Mouse (Mus musculus): ENCODE results near the gene Ssh1. TPM values are rescaled to one million over a fixed set of nuclear protein-coding genes. Genes with fewer than 3 reads are reported as not detected.

Ssh1 gene
- polyA plus RNA-seq, 2 experiments, result 4.9 to 6.7 TPM

GRCm38 (mm10) chr5:113924608-113925007, 69.1 kb downstream of the Ssh1 start:
- TF ChIP-seq EP300 (IDR thresholded peaks at IDR 0.05; ENCODE audit: low read depth) (peak; percentile 61), CTCF (IDR thresholded peaks at IDR 0.05; ENCODE audit: low read depth) (no peak)
- DNase-seq (ENCODE audit: low read depth in 3 of 3, low spot score in 3 of 3), result no peak
- Histone ChIP-seq H3K4me2 (ENCODE audit: low read depth) (no peak overlapping the region), H3K9me3 (ENCODE audit: control insufficient read depth, low read length) (no peaks in the 10 kb centered on the region), H3K27ac (no peak overlapping the region), H3K4me1 (replicated peaks; ENCODE audit: control insufficient read depth in 2 of 2, insufficient read depth in 2 of 2, low read length in 1 of 2) (peaks cover 0 to 8% of the 10 kb centered on the region in 2 experiments; a peak in 2 of 4 replicates), H3K36me3 (replicated peaks; ENCODE audit: control insufficient read depth, insufficient read depth, low read depth) (no peaks in the 10 kb centered on the region), H3K9ac (replicated peaks) (no peak overlapping the region), H3K27me3 (ENCODE audit: control insufficient read depth, insufficient read depth, low read length) (no peaks in the 10 kb centered on the region), H3K4me3 (ENCODE audit: insufficient read depth in 1 of 2, low read depth in 2 of 2, low read length in 2 of 2) (no peak overlapping the region)
- WGBS (ENCODE audit: insufficient replicate concordance), result 18% methylated on average over 4 of the region's 4 CpGs
- ATAC-seq (ENCODE audit: insufficient read depth), result peak; percentile 68; the same call in 1 of the 2 replicates

- no peaks in the 10 kb centered on the region for H3K9me3 ChIP-seq (ENCODE audit: control insufficient read depth, low read length)
- ATAC-seq (ENCODE audit: insufficient read depth), result no peak
- no peak overlapping the region for H3K9ac ChIP-seq (replicated peaks)
- TF ChIP-seq CTCF (IDR thresholded peaks at IDR 0.05; ENCODE audit: low read depth) (no peak), EP300 (IDR thresholded peaks at IDR 0.05; ENCODE audit: low read depth) (no peak)
- H3K36me3 ChIP-seq (replicated peaks; ENCODE audit: control insufficient read depth, insufficient read depth, low read depth), result no peaks in the 10 kb centered on the region
- H3K27ac ChIP-seq, result no peak overlapping the region
- no peak for DNase-seq (ENCODE audit: low read depth in 3 of 3, low spot score in 3 of 3)
- H3K4me1 ChIP-seq (replicated peaks; ENCODE audit: control insufficient read depth in 2 of 2, insufficient read depth in 2 of 2, low read length in 1 of 2), result peaks cover 0 to 11% of the 10 kb centered on the region in 2 experiments; a peak in 2 of 4 replicates
- no peak overlapping the region for H3K4me2 ChIP-seq (ENCODE audit: low read depth)
- WGBS (ENCODE audit: insufficient replicate concordance), result 44% methylated on average over 6 of the region's 6 CpGs
- no peaks in the 10 kb centered on the region for H3K27me3 ChIP-seq (ENCODE audit: control insufficient read depth, insufficient read depth, low read length)
- H3K4me3 ChIP-seq (ENCODE audit: insufficient read depth in 1 of 2, low read depth in 2 of 2, low read length in 2 of 2), result no peak overlapping the region
Observed at GRCm38 (mm10) chr5:113921310-113922166, 72.2 kb downstream of the Ssh1 start.

GRCm38 (mm10) chr5:113919060-113919459, 74.6 kb downstream of the Ssh1 start:
- Histone ChIP-seq H3K4me3 (ENCODE audit: insufficient read depth in 1 of 2, low read depth in 2 of 2, low read length in 2 of 2) (no peak overlapping the region), H3K27ac (no peak overlapping the region), H3K4me1 (replicated peaks; ENCODE audit: control insufficient read depth in 2 of 2, insufficient read depth in 2 of 2, low read length in 1 of 2) (peaks cover 0 to 3% of the 10 kb centered on the region in 2 experiments; a peak in 2 of 4 replicates), H3K36me3 (replicated peaks; ENCODE audit: control insufficient read depth, insufficient read depth, low read depth) (no peaks in the 10 kb centered on the region), H3K9me3 (ENCODE audit: control insufficient read depth, low read length) (no peaks in the 10 kb centered on the region), H3K4me2 (ENCODE audit: low read depth) (no peak overlapping the region), H3K27me3 (ENCODE audit: control insufficient read depth, insufficient read depth, low read length) (no peaks in the 10 kb centered on the region), H3K9ac (replicated peaks) (no peak overlapping the region)
- no peak for ATAC-seq (ENCODE audit: insufficient read depth)
- 40% methylated on average over 7 of the region's 7 CpGs for WGBS (ENCODE audit: insufficient replicate concordance)
- DNase-seq (ENCODE audit: low read depth in 3 of 3, low spot score in 3 of 3), result no peak
- TF ChIP-seq EP300 (IDR thresholded peaks at IDR 0.05; ENCODE audit: low read depth) (no peak), CTCF (IDR thresholded peaks at IDR 0.05; ENCODE audit: low read depth) (no peak)

- H3K9ac ChIP-seq (replicated peaks), result no peak overlapping the region
- no peak overlapping the region for H3K4me2 ChIP-seq (ENCODE audit: low read depth)
- H3K36me3 ChIP-seq (replicated peaks; ENCODE audit: control insufficient read depth, insufficient read depth, low read depth), result no peaks in the 10 kb centered on the region
- H3K4me1 ChIP-seq (replicated peaks; ENCODE audit: control insufficient read depth in 2 of 2, insufficient read depth in 2 of 2, low read length in 1 of 2), result peaks cover 0 to 3% of the 10 kb centered on the region in 2 experiments; a peak in 2 of 4 replicates
- H3K9me3 ChIP-seq (ENCODE audit: control insufficient read depth, low read length), result no peaks in the 10 kb centered on the region
- no peaks in the 10 kb centered on the region for H3K27me3 ChIP-seq (ENCODE audit: control insufficient read depth, insufficient read depth, low read length)
- no peak for DNase-seq (ENCODE audit: low read depth in 3 of 3, low spot score in 3 of 3)
- no peak overlapping the region for H3K27ac ChIP-seq
- 16% methylated on average over 9 of the region's 9 CpGs for WGBS (ENCODE audit: insufficient replicate concordance)
- no peak for TF ChIP-seq EP300 (IDR thresholded peaks at IDR 0.05; ENCODE audit: low read depth)
- TF ChIP-seq CTCF (IDR thresholded peaks at IDR 0.05; ENCODE audit: low read depth), result no peak
- 0 out of 2 replicates have a peak, but pooled peaks have one; percentile 53 for ATAC-seq (ENCODE audit: insufficient read depth)
- H3K4me3 ChIP-seq (ENCODE audit: insufficient read depth in 1 of 2, low read depth in 2 of 2, low read length in 2 of 2), result no peak overlapping the region
Observed at GRCm38 (mm10) chr5:113918654-113919053, 75.0 kb downstream of the Ssh1 start.

- no peaks in the 10 kb centered on the region for H3K9me3 ChIP-seq (ENCODE audit: control insufficient read depth, low read length)
- no peak for ATAC-seq (ENCODE audit: insufficient read depth)
- H3K4me1 ChIP-seq (replicated peaks; ENCODE audit: control insufficient read depth in 2 of 2, insufficient read depth in 2 of 2, low read length in 1 of 2), result peaks cover 22 to 35% of the 10 kb centered on the region in 2 experiments
- H3K4me2 ChIP-seq (ENCODE audit: low read depth), result peak overlapping the region; percentile 38; the same call in 1 of the 2 replicates
- no peaks in the 10 kb centered on the region for H3K27me3 ChIP-seq (ENCODE audit: control insufficient read depth, insufficient read depth, low read length)
- no peak for TF ChIP-seq CTCF (IDR thresholded peaks at IDR 0.05; ENCODE audit: low read depth)
- no peak for TF ChIP-seq EP300 (IDR thresholded peaks at IDR 0.05; ENCODE audit: low read depth)
- WGBS (ENCODE audit: insufficient replicate concordance), result 60% methylated on average over 6 of the region's 6 CpGs
- H3K9ac ChIP-seq (replicated peaks), result no peak overlapping the region
- H3K4me3 ChIP-seq (ENCODE audit: insufficient read depth in 1 of 2, low read depth in 2 of 2, low read length in 2 of 2), result no peak overlapping the region
- H3K36me3 ChIP-seq (replicated peaks; ENCODE audit: control insufficient read depth, insufficient read depth, low read depth), result no peaks in the 10 kb centered on the region
- DNase-seq (ENCODE audit: low read depth in 3 of 3, low spot score in 3 of 3), result no peak
- H3K27ac ChIP-seq, result no peak overlapping the region
Observed at GRCm38 (mm10) chr5:113910705-113911104, 83.0 kb downstream of the Ssh1 start.
